8 mouse cellular contexts compared by ENCODE assay signal in the genomic region with DNA sequence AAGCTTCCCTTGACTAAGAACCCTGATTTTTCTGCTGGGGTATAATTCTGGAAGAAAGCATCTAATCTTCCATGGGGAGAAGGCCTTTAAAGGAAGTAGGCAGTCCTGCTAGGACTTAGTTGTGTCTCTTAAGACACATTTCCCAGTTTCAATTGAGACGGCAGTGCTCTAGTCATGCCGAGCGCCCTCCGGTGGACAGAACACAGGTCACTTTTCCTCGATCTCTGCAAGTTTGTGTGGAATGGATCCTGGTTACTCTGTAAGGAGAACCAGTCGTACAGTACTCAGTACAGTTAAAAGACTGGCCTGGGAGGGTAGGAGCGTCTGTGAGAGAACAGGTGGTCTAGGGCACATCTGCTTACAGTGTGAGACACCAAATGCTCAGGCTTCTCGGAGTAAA. TPM values are rescaled to one million over a fixed set of nuclear protein-coding genes. Genes with fewer than 3 reads are reported as not detected.
DNase-seq lines count a peak whose midpoint lies in the region; ATAC-seq and TF ChIP-seq lines count a peak whose summit lies in the region.

No protein-coding gene starts in this region.

- H3K27ac ChIP-seq in intestine, embryonic 14.5 days (ENCODE audit: low read depth) = no peak overlapping the region
- no peak overlapping the region for H3K27ac ChIP-seq in limb, embryonic 13.5 days
- no peak overlapping the region for H3K27ac ChIP-seq in midbrain, embryonic 13.5 days
- H3K27ac ChIP-seq in stomach, postnatal 0 days (replicated peaks) = no peak overlapping the region

- H3K27me3 ChIP-seq in intestine, embryonic 14.5 days (replicated peaks; ENCODE audit: control insufficient read depth, insufficient read depth, low read length) = no peaks in the 10 kb centered on the region
- no peaks in the 10 kb centered on the region for H3K27me3 ChIP-seq in limb, embryonic 13.5 days
- no peaks in the 10 kb centered on the region for H3K27me3 ChIP-seq in midbrain, embryonic 13.5 days
- no peaks in the 10 kb centered on the region for H3K27me3 ChIP-seq in stomach, postnatal 0 days (ENCODE audit: control insufficient read depth, insufficient read depth, low read length)

- 10% methylated on average over 8 of the region's 8 CpGs for WGBS in intestine, embryonic 14.5 days
- 15% methylated on average over 8 of the region's 8 CpGs for WGBS in limb, embryonic 13.5 days
- WGBS in midbrain, embryonic 13.5 days = 27% methylated on average over 8 of the region's 8 CpGs
- 8% methylated on average over 8 of the region's 8 CpGs for WGBS in stomach, postnatal 0 days

- H3K4me3 ChIP-seq in intestine, embryonic 14.5 days (ENCODE audit: low read depth, low read length) = peak overlapping the region; percentile 82
- H3K4me3 ChIP-seq in limb, embryonic 13.5 days = peak overlapping the region; percentile 92
- peak overlapping the region; percentile 97 for H3K4me3 ChIP-seq in midbrain, embryonic 13.5 days (replicated peaks)
- peak overlapping the region; percentile 82 for H3K4me3 ChIP-seq in stomach, postnatal 0 days (ENCODE audit: low read depth, low read length)

- peak; percentile 85 for TF ChIP-seq CTCF in stomach, postnatal 0 days (IDR thresholded peaks at IDR 0.05; ENCODE audit: low read depth)

- peak overlapping the region; percentile 95 for H3K4me2 ChIP-seq in intestine, embryonic 14.5 days (ENCODE audit: low read length)
- peak overlapping the region; percentile 98 for H3K4me2 ChIP-seq in limb, embryonic 13.5 days (replicated peaks)
- H3K4me2 ChIP-seq in midbrain, embryonic 13.5 days (replicated peaks) = peak overlapping the region; percentile 98
- peak overlapping the region; percentile 77 for H3K4me2 ChIP-seq in stomach, postnatal 0 days (replicated peaks; ENCODE audit: low read depth)

- H3K9ac ChIP-seq in intestine, embryonic 14.5 days (ENCODE audit: low read length) = no peak overlapping the region
- peak overlapping the region; percentile 96 for H3K9ac ChIP-seq in limb, embryonic 13.5 days
- H3K9ac ChIP-seq in midbrain, embryonic 13.5 days (replicated peaks) = peak overlapping the region; percentile 50
- H3K9ac ChIP-seq in stomach, postnatal 0 days (ENCODE audit: low read length) = 0 out of 2 replicates have a peak overlapping the region, but pooled peaks have one; percentile 18

- no peak for TF ChIP-seq EP300 in stomach, postnatal 0 days (optimal IDR thresholded peaks at IDR 0.05)

- no peaks in the 10 kb centered on the region for H3K9me3 ChIP-seq in intestine, embryonic 14.5 days (ENCODE audit: control insufficient read depth, low read length)
- H3K9me3 ChIP-seq in limb, embryonic 13.5 days = no peaks in the 10 kb centered on the region
- no peaks in the 10 kb centered on the region for H3K9me3 ChIP-seq in midbrain, embryonic 13.5 days
- no peaks in the 10 kb centered on the region for H3K9me3 ChIP-seq in stomach, postnatal 0 days (ENCODE audit: control insufficient read depth, low read length)

- ATAC-seq in intestine, embryonic 14.5 days (replicated peaks; ENCODE audit: low FRiP score, low TSS enrichment, low read depth) = no peak
- ATAC-seq in limb, embryonic 13.5 days (ENCODE audit: low FRiP score, low read depth) = no peak
- ATAC-seq in midbrain, embryonic 13.5 days = no peak
- ATAC-seq in stomach, postnatal 0 days (ENCODE audit: low FRiP score, low TSS enrichment) = no peak

- peaks cover 17% of the 10 kb centered on the region; the same call in 1 of the 2 replicates for H3K36me3 ChIP-seq in intestine, embryonic 14.5 days (ENCODE audit: control insufficient read depth, insufficient read depth, low read length)
- H3K36me3 ChIP-seq in limb, embryonic 13.5 days = peaks cover 20% of the 10 kb centered on the region; the same call in 1 of the 2 replicates
- no peaks in the 10 kb centered on the region for H3K36me3 ChIP-seq in midbrain, embryonic 13.5 days
- H3K36me3 ChIP-seq in stomach, postnatal 0 days (ENCODE audit: control insufficient read depth, insufficient read depth, low read length) = no peaks in the 10 kb centered on the region; the same call in 1 of the 2 replicates

- peaks cover 42% of the 10 kb centered on the region for H3K4me1 ChIP-seq in intestine, embryonic 14.5 days (replicated peaks; ENCODE audit: control insufficient read depth, insufficient read depth, low read length)
- H3K4me1 ChIP-seq in limb, embryonic 13.5 days = peaks cover 63% of the 10 kb centered on the region
- peaks cover 80% of the 10 kb centered on the region for H3K4me1 ChIP-seq in midbrain, embryonic 13.5 days (replicated peaks)
- H3K4me1 ChIP-seq in stomach, postnatal 0 days (replicated peaks; ENCODE audit: control insufficient read depth, insufficient read depth) = peaks cover 16% of the 10 kb centered on the region

- peak; percentile 75 for DNase-seq in 416B (ENCODE audit: low read depth)
- peak; percentile 84 for DNase-seq in ZHBTc4 (ENCODE audit: low read depth, low spot score)
- DNase-seq in embryo, embryonic 10 days (ENCODE audit: low spot score) = peak; percentile 86
- DNase-seq in gastrocnemius, postnatal 10 days = peak; percentile 74
- peak; percentile 84 for DNase-seq in intestine, embryonic 14.5 days (ENCODE audit: low spot score)
- DNase-seq in stomach, postnatal 0 days (ENCODE audit: low spot score) = peak; percentile 81

RNA-seq across cellular contexts. Expression of a gene that starts 7.3 kb away (rescaled TPM):
- 100 to 1,000 TPM; 306 TPM for total RNA-seq in gastrocnemius, postnatal 10 days (2021)
- 629 and 691 TPM in 2 replicates for polyA plus RNA-seq in intestine, embryonic 14.5 days (2014; fragmentation: Nextera tagmentation; extraction: Ambion mirVana)
- 670 and 694 TPM in 2 replicates for polyA plus RNA-seq in limb, embryonic 13.5 days (2015; fragmentation: Nextera tagmentation; extraction: Ambion mirVana)
- polyA plus RNA-seq in midbrain, embryonic 13.5 days (2015; fragmentation: Nextera tagmentation; extraction: Ambion mirVana) = 616 and 667 TPM in 2 replicates
- 220 and 244 TPM in 2 replicates for polyA plus RNA-seq in stomach, postnatal 0 days (2015; fragmentation: Nextera tagmentation; extraction: Ambion mirVana)
